In the genomic region with DNA sequence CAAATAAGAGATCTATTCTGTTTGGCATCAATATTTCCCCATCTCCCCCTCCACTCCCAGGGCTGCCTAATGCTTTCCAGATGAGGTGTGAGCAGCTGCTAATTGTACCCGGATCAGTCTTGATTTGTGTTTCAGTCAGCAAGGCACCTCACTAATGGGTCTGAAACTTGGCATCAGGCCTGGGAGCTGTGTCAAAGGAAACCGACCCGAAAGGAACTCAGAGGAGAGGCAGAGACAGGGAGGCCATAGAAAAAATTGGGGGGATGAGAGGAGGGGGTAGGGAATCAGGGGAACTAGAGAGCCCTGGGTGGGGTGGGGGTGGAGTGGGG, we compare ENCODE assay signal across 8 mouse cellular contexts. TPM values are rescaled to one million over a fixed set of nuclear protein-coding genes. Genes with fewer than 3 reads are reported as not detected.
A peak's percentile ranks its signal among the peaks of the same experiment; 100 is the strongest.
DNase-seq lines count a peak whose midpoint lies in the region; ATAC-seq lines count a peak whose summit lies in the region.

No protein-coding gene starts in this region.

- no peak for ATAC-seq in monocyte, adult 5-6 weeks (replicated peaks; ENCODE audit: insufficient number of reproducible peaks, low FRiP score, low TSS enrichment, poor library complexity, severe bottlenecking)

- peak; percentile 71 for DNase-seq in NIH3T3 (ENCODE audit: low read depth)
- DNase-seq in cerebellum, postnatal 14 days = peak; percentile 63 to 68
- peak; percentile 33 for DNase-seq in gastrocnemius, postnatal 10 days
- DNase-seq in kidney, postnatal 4 days = peak; percentile 49 to 58
- peak; percentile 8 for DNase-seq in retina, embryonic 14.5 days (ENCODE audit: low spot score)
- no peak for DNase-seq in layer of hippocampus, adult 8-10 months (ENCODE audit: low spot score in 2 of 2)
- no peak for DNase-seq in c-Kit-positive CD71-positive TER-119-positive erythroid progenitor cells, embryonic 14.5 days (ENCODE audit: low spot score)

RNA-seq across cellular contexts. Expression of gene Boc, which starts 57.1 kb away (rescaled TPM):
- total RNA-seq in gastrocnemius, postnatal 10 days (2021) = 10 to 100 TPM; 14.0 to 15.9 TPM
- total RNA-seq in layer of hippocampus, adult 8-10 months (2022) = 10 to 100 TPM; 10.7 to 13.4 (median 12.6) TPM
- not detected in 3 replicates for total RNA-seq in monocyte, adult 5-6 weeks (2017)

Comparison
In these comparisons a context has a peak if more than half of its experiments do, and no peak if none do; other contexts are left out.
1. DNase-seq: peak in NIH3T3 (single experiment), cerebellum, postnatal 14 days (2 of 2), gastrocnemius, postnatal 10 days (single experiment), kidney, postnatal 4 days (2 of 2) and retina, embryonic 14.5 days (single experiment); none in layer of hippocampus, adult 8-10 months (0 of 2) and c-Kit-positive CD71-positive TER-119-positive erythroid progenitor cells, embryonic 14.5 days (single experiment).
2. RNA of gene Boc, which starts 57.1 kb away (total RNA-seq): 14.0 to 15.9 TPM in gastrocnemius, postnatal 10 days and 10.7 to 13.4 TPM in layer of hippocampus, adult 8-10 months; not detected in monocyte, adult 5-6 weeks; every median in the first group is over 10 times any median in the second.